In genomic region chr7:142484780-142485179, GRCm38 (mm10) we compare ENCODE assay signal across 15 mouse cellular contexts. TPM values are rescaled to one million over a fixed set of nuclear protein-coding genes. Genes with fewer than 3 reads are reported as not detected.
DNase-seq lines count a peak whose midpoint lies in the region; ATAC-seq lines count a peak whose summit lies in the region.
"Had no signal": no experiment of that assay in that cellular context is flagged by ENCODE, and none has a peak within 500 bp of the region (broad histone marks: within the 10 kb centered on the region; RNA-seq: fewer than 3 reads in every experiment).

No protein-coding gene starts in this region.

- peaks cover 6% of the 10 kb centered on the region; the same call in 1 of the 2 replicates for H3K36me3 ChIP-seq in heart, embryonic 15.5 days
- H3K36me3 ChIP-seq in limb, embryonic 13.5 days: peaks cover 23% of the 10 kb centered on the region
- H3K36me3 ChIP-seq: forebrain, embryonic 12.5 days; midbrain, embryonic 12.5 days had no signal

- H3K4me3 ChIP-seq in heart, embryonic 15.5 days: no peak overlapping the region
- no peak overlapping the region for H3K4me3 ChIP-seq in limb, embryonic 13.5 days
- H3K4me3 ChIP-seq: forebrain, embryonic 12.5 days; midbrain, embryonic 12.5 days had no signal

- no peak for ATAC-seq in heart, embryonic 15.5 days (replicated peaks; ENCODE audit: insufficient number of reproducible peaks, insufficient read depth, low FRiP score, low read depth)
- ATAC-seq in limb, embryonic 13.5 days (ENCODE audit: low FRiP score, low read depth): no peak
- ATAC-seq: hindbrain, embryonic 16.5 days; liver, postnatal 0 days had no signal

- H3K27me3 ChIP-seq in heart, embryonic 15.5 days: no peaks in the 10 kb centered on the region
- H3K27me3 ChIP-seq in limb, embryonic 13.5 days: no peaks in the 10 kb centered on the region

- H3K9me3 ChIP-seq in heart, embryonic 15.5 days (replicated peaks): no peaks in the 10 kb centered on the region
- no peaks in the 10 kb centered on the region for H3K9me3 ChIP-seq in limb, embryonic 13.5 days
- H3K9me3 ChIP-seq: forebrain, embryonic 12.5 days; midbrain, embryonic 12.5 days had no signal

- peak overlapping the region; percentile 96 for H3K27ac ChIP-seq in heart, embryonic 15.5 days
- peak overlapping the region; percentile 99 for H3K27ac ChIP-seq in limb, embryonic 13.5 days
- H3K27ac ChIP-seq: forebrain, embryonic 12.5 days; midbrain, embryonic 12.5 days had no signal

- peak; percentile 98 for DNase-seq in heart, adult 11 months
- DNase-seq in heart, adult 8-10 months (ENCODE audit: low spot score): no peak
- DNase-seq in gastrocnemius, adult 18-20 months (ENCODE audit: low spot score): peak; percentile 78
- no peak for DNase-seq in left cerebral cortex, adult 8-10 months (ENCODE audit: low spot score in 2 of 2)
- no peak for DNase-seq in left cerebral cortex, adult 9 months (ENCODE audit: low spot score in 2 of 2)
- no peak for DNase-seq in frontal cortex, postnatal 25 days (ENCODE audit: low spot score in 2 of 2)
- DNase-seq: adrenal gland, adult 8-10 months; cerebellum, adult 9-10 months; liver, postnatal 0 days; spleen, adult 18-20 months had no signal

- H3K4me2 ChIP-seq in heart, embryonic 15.5 days: no peak overlapping the region
- H3K4me2 ChIP-seq in limb, embryonic 13.5 days (replicated peaks): no peak overlapping the region
- H3K4me2 ChIP-seq: forebrain, embryonic 12.5 days; midbrain, embryonic 12.5 days had no signal

- H3K9ac ChIP-seq in heart, embryonic 15.5 days: 0 out of 2 replicates have a peak overlapping the region, but pooled peaks have one; percentile 12
- H3K9ac ChIP-seq in limb, embryonic 13.5 days: peak overlapping the region; percentile 53; the same call in 1 of the 2 replicates
- H3K9ac ChIP-seq: forebrain, embryonic 12.5 days; liver, postnatal 0 days; midbrain, embryonic 12.5 days had no signal

- peaks cover 83% of the 10 kb centered on the region for H3K4me1 ChIP-seq in heart, embryonic 15.5 days (replicated peaks)
- H3K4me1 ChIP-seq in limb, embryonic 13.5 days: peaks cover 92% of the 10 kb centered on the region

- WGBS in heart, embryonic 15.5 days: 81% methylated on average over 12 of the region's 12 CpGs
- WGBS in limb, embryonic 13.5 days: 50% methylated on average over 12 of the region's 12 CpGs

RNA-seq across cellular contexts. Expression of gene Tnnt3, which starts 13.9 kb away (rescaled TPM):
- total RNA-seq in heart, adult 8-10 months (2022): 10 to 100 TPM in 1 of 4 experiments, 1 to 10 TPM in 3; 7.6 to 13.6 (median 9.6) TPM
- over 10,000 TPM; 35,269 to 35,976 TPM for total RNA-seq in gastrocnemius, adult 18-20 months (2021)
- polyA plus RNA-seq in heart, embryonic 15.5 days (2015; fragmentation: Nextera tagmentation; extraction: Ambion mirVana): 4.6 and 4.8 TPM in 2 replicates
- polyA plus RNA-seq in limb, embryonic 13.5 days (2015; fragmentation: Nextera tagmentation; extraction: Ambion mirVana): 60.9 and 62.3 TPM in 2 replicates
- 10 to 100 TPM in 1 of 4 experiments, 1 to 10 TPM in 2, under 1 TPM in 1; 0.88 to 14.3 (median 6.5) TPM for total RNA-seq in left cerebral cortex, adult 8-10 months (2022)

RNA-seq across cellular contexts. Expression of gene Lsp1, which starts 24.2 kb away (rescaled TPM):
- 10 to 100 TPM; 24.0 to 40.3 (median 31.7) TPM for total RNA-seq in heart, adult 8-10 months (2022)
- 10 to 100 TPM; 30.3 to 38.4 TPM for total RNA-seq in gastrocnemius, adult 18-20 months (2021)
- 49.6 and 83.5 TPM in 2 replicates for polyA plus RNA-seq in heart, embryonic 15.5 days (2015; fragmentation: Nextera tagmentation; extraction: Ambion mirVana)
- polyA plus RNA-seq in limb, embryonic 13.5 days (2015; fragmentation: Nextera tagmentation; extraction: Ambion mirVana): 46.3 and 49.8 TPM in 2 replicates
- 10 to 100 TPM; 10.8 to 18.8 (median 13.9) TPM for total RNA-seq in left cerebral cortex, adult 8-10 months (2022)

RNA-seq across cellular contexts. Expression of gene Tnni2, which starts 43.2 kb away (rescaled TPM):
- total RNA-seq in heart, adult 8-10 months (2022): 1 to 10 TPM; 5.1 to 10.0 (median 7.8) TPM
- over 10,000 TPM; 19,257 to 20,060 TPM for total RNA-seq in gastrocnemius, adult 18-20 months (2021)
- polyA plus RNA-seq in heart, embryonic 15.5 days (2015; fragmentation: Nextera tagmentation; extraction: Ambion mirVana): 16.8 and 16.9 TPM in 2 replicates
- 45.2 and 47.5 TPM in 2 replicates for polyA plus RNA-seq in limb, embryonic 13.5 days (2015; fragmentation: Nextera tagmentation; extraction: Ambion mirVana)
- 1 to 10 TPM; 1.9 to 9.6 (median 5.2) TPM for total RNA-seq in left cerebral cortex, adult 8-10 months (2022)

RNA-seq across cellular contexts. Expression of gene Mrpl23, which starts 47.7 kb away (rescaled TPM):
- total RNA-seq in heart, adult 8-10 months (2022): 10 to 100 TPM in 2 of 4 experiments, 1 to 10 TPM in 1, under 1 TPM in 1; 0.90 to 35.4 (median 16.1) TPM
- total RNA-seq in gastrocnemius, adult 18-20 months (2021): 1 to 10 TPM; 1.7 to 1.9 TPM
- 17.0 and 18.7 TPM in 2 replicates for polyA plus RNA-seq in heart, embryonic 15.5 days (2015; fragmentation: Nextera tagmentation; extraction: Ambion mirVana)
- 27.3 and 35.1 TPM in 2 replicates for polyA plus RNA-seq in limb, embryonic 13.5 days (2015; fragmentation: Nextera tagmentation; extraction: Ambion mirVana)
- 1 to 10 TPM; 3.4 to 8.4 (median 7.0) TPM for total RNA-seq in left cerebral cortex, adult 8-10 months (2022)

RNA-seq across cellular contexts. Expression of gene Syt8, which starts 50.1 kb away (rescaled TPM):
- total RNA-seq in heart, adult 8-10 months (2022): under 1 TPM in 1 of 4 experiments, not detected in 3; 0.25 TPM
- total RNA-seq in gastrocnemius, adult 18-20 months (2021): not detected
- 0.48 and 1.7 TPM in 2 replicates for polyA plus RNA-seq in heart, embryonic 15.5 days (2015; fragmentation: Nextera tagmentation; extraction: Ambion mirVana)
- polyA plus RNA-seq in limb, embryonic 13.5 days (2015; fragmentation: Nextera tagmentation; extraction: Ambion mirVana): 1.2 and 1.4 TPM in 2 replicates
- not detected for total RNA-seq in left cerebral cortex, adult 8-10 months (2022)
- polyA plus RNA-seq: forebrain, embryonic 12.5 days; hindbrain, embryonic 16.5 days; liver, postnatal 0 days had no signal

Comparison
In these comparisons a context has a peak if more than half of its experiments do, and no peak if none do; other contexts are left out.
1. DNase-seq: peak in heart, adult 11 months (single experiment) and gastrocnemius, adult 18-20 months (single experiment); none in heart, adult 8-10 months (single experiment), left cerebral cortex, adult 8-10 months (0 of 2), left cerebral cortex, adult 9 months (0 of 2) and frontal cortex, postnatal 25 days (0 of 2).
2. RNA of gene Tnnt3, which starts 13.9 kb away (total RNA-seq): 35,269 to 35,976 TPM in gastrocnemius, adult 18-20 months; 7.6 to 13.6 TPM in heart, adult 8-10 months and 0.88 to 14.3 TPM in left cerebral cortex, adult 8-10 months; every median in the first group is over 1,000 times any median in the second.
3. RNA of gene Tnni2, which starts 43.2 kb away (total RNA-seq): 19,257 to 20,060 TPM in gastrocnemius, adult 18-20 months; 5.1 to 10.0 TPM in heart, adult 8-10 months and 1.9 to 9.6 TPM in left cerebral cortex, adult 8-10 months; every median in the first group is over 1,000 times any median in the second.